Mouse (Mus musculus) gastrocnemius, postnatal 14 days (tissue): ENCODE measurements around the gene Cnr1. TPM values are rescaled to one million over a fixed set of nuclear protein-coding genes. Genes with fewer than 3 reads are reported as not detected.
A peak's percentile ranks its signal among the peaks of the same experiment; 100 is the strongest.

Experiments
- DNase-seq: peaks from one replicate; pipeline ENCODE4 v3.0.0; 2021; ENCODE audit warnings: mixed read lengths
- intact Hi-C: fragments of 180-260 bp; cut with DNase I; formaldehyde crosslinking; loops from one replicate; pipeline ENCODE4 v1.15.1; 2025; ENCODE audit warnings: low total_unique reads
- long read RNA-seq, 2 experiments: library from polyadenylated mRNA; stranded (forward); transcript quantifications; one replicate each; pipeline ENCODE4 v2.0.0; 2021
- total RNA-seq, 2 experiments: library from RNA; stranded (reverse); gene quantifications; 2 replicates each; pipeline ENCODE4 v1.2.3; 2021

Gene Cnr1
- total RNA-seq = 1 to 10 TPM; 1.8 to 2.1 TPM
- long read RNA-seq, experiment 1 = 0 reads
- long read RNA-seq, experiment 2 = 0 reads

- peak; percentile 75 for DNase-seq
- intact Hi-C loops = loop anchor here (10.0 kb wide), 1 partner anchor 300 kb away; no protein-coding TSS in a partner anchor
These were observed at the start of gene Cnr1 for GRCm38 (mm10) chr4:33924234-33924888. Gene Cnr1, plus strand, starts transcription at chr4:33924593.

GRCm38 (mm10) chr4:33879944-33880343 lies 44.4 kb upstream of the Cnr1 start:
- no peak for DNase-seq
- intact Hi-C loops = no loop called here

DNA sequence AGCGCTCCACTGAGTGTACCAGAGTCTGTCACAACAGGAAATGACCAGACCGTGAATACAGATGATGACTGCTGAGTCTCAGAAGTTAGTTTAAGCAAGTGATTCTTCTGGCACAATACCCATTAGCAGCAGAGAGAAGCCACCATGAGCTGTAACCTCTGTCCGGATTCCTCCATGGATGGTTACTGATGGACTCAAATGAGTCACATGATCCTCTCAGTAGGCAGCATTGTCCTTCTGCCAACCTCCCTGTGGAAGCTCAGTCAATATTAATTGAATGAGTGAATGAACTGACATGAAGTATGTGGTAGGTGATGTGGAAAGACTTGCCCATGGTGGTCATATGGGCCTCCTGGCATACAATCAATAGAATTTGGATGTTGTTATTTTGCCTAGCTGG lies 38.4 kb upstream of the Cnr1 start:
- intact Hi-C loops = no loop called here
- DNase-seq = no peak

DNA sequence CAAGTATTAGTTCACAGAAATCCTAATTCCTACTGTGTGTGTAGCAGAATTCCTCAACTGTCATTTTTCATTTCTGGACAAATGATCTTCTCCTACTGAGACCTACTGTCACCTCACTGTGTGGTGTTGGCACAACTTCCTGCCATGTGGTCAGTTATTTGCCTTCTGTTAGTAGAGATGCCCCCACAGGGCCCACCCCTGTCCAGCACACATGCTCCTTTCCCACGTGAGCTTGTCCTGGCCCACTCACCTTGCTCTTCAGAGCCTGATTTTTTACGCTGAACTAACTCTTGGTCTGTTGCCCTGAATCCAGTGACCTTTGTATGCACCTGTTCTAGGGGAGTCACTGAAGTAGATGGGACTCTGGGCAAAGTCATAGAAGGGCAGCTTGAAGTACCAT lies 34.4 kb upstream of the Cnr1 start:
- no peak for DNase-seq
- intact Hi-C loops = no loop called here

DNA sequence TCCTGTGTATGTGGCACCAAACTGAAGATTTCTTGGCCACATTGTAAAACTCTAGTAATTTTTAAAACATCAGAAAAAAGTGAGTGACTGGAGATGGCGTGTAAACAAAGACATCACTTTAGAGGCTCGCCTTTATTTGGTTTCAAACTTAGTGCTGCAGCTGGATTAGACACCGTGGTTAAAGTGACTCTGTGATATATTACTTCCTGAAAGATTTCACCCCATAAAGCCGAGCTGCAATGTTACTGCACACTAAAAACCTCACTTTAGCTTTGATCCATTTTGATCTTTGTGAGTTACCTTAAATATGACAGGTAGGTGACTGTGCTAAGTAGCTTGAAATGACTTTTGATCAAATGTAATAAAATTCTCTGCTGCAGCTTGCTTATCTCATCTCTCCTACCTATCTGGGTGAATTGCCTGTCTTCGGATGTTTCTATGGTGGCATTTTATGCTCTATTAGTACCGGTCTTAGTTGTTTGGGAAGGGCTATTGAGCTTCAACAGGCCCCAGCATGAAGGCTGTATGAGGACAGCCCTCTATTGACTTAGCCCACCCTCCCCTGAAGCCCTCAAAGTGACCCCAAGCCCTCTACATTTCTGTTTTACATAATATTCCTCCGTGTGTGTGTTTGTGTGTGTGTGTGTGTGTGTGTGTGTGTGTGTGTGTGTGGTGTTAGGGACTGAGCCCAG lies 32.1 kb upstream of the Cnr1 start:
- DNase-seq = no peak
- intact Hi-C loops = no loop called here

DNA sequence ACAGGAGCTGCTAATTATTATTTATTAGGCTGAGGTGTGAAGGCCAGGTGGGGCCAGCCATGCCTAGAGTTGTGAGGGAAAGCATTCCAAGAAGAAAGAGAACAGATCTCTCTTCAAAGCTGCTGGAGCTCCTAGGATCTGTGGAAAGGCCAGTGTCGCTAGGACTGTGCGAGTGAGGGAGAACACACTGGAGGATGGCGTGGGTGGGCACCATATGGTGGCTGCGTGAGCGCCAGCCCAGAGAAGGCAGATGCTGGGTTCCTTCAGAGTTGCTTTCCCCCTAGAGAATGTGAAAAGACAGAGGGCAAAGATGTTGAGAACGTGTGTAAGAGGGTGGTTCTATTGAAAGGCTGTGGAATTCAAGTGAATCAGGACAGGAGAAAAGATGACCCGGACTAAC lies 30.6 kb upstream of the Cnr1 start:
- DNase-seq = no peak
- intact Hi-C loops = no loop called here

- DNase-seq = no peak
- intact Hi-C loops = no loop called here
These were observed 29.3 kb upstream of the Cnr1 start for GRCm38 (mm10) chr4:33895046-33895445.

GRCm38 (mm10) chr4:33895491-33895890 lies 28.9 kb upstream of the Cnr1 start:
- intact Hi-C loops = no loop called here
- no peak for DNase-seq

DNA sequence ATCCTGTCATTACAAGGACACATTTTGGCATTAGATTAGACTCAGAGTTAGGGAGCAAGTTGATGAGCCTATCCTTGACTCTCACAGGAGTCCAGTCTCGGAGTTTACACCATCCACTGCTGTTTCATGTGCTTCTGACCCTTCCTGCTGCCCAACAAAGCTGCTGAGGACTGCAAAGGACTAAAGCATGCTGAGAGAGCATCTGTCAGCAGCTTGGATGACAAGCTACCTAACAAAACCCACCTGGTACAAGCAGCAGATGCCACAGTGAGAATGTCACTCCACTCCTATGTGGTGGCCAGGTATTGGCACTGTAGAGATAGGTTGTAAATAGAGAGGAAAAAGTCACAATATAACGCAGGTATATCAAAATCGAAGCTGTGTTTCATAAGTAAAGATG lies 22.7 kb upstream of the Cnr1 start:
- no peak for DNase-seq
- intact Hi-C loops = no loop called here

DNA sequence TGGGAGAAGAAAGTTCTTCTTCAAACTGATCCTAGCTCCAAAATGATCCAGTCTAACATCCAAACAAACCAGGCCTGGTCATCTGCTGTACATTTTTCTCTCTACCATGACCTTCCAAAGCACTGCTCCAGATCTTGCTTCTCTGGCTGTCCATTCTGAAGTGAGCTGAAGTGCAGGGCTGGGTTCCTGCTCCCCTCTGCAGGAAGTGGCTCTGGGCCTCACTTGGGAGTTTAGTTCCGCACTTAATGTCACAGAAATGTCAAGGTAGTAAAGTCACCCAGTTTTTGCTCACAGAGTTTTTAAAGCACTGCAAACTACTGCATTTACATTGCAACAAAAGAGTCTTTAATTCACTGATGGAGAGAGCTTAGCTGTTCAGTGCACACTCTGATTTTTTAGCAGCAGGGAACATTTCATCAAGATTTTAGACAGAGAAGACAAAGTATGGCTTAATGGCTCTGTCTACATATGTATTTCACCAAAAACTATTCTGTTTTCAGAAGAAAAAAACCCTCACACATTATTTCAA lies 20.5 kb upstream of the Cnr1 start:
- no peak for DNase-seq
- intact Hi-C loops = no loop called here

DNA sequence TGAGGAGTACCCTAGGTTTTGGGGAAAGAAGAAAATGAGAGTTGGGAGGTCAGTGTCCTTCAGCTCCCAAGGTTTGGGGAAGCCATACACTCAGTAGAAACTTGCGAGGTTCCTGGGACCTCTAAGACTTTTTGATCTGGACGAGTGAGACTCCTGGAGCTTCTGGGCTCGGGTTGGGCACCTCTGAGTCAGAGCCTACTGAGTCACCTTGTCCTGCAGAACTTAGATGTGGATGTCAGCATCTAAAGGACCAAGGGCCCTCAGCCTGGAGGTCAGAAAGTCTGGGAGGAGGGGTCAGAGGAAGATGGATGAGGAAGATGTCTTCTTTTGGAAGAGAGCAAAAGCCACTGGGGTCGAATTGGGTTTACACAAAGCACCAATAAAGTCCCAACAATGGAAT lies 19.6 kb upstream of the Cnr1 start:
- intact Hi-C loops = no loop called here
- no peak for DNase-seq

DNA sequence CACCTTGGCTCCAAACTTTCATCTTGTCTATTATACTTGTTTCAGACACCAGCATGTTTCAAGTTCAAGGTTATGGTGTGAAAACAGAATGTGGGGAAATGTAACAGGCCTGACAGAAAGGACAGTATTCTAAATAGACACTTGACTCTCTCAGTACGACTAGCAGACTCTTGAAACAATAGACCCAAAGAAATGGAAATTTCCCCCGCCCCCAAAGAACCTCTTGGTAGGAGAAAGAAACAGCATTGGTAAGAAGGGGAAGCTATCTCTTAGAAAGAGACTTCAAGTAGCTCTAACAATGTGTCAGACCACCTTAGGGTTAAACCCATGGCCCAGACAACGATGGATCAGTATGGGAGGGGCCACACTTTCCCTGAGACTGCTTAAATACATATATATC lies 15.6 kb upstream of the Cnr1 start:
- intact Hi-C loops = no loop called here
- no peak for DNase-seq

- DNase-seq = no peak
- intact Hi-C loops = no loop called here
These were observed 8.7 kb upstream of the Cnr1 start for GRCm38 (mm10) chr4:33915730-33916129.

DNA sequence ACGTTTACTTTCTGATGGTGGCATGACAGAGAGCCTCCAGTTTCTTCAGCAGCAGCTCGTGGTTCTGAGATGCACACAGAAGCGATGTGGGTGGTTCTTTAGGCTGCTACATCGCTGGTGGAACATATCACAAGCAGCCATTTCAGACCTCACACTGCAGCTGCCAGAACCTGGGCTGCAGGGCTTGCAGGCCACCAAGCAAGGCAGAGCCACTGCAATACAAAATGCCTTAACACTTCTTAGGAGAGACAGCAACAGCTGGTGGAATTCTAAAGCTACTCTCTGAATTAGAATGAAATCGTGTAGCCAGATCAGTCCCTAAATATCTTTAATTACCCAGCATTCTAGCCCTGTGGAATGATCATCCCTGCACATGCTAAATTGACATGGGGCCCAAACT lies 3.6 kb upstream of the Cnr1 start:
- intact Hi-C loops = loop anchor here (10.0 kb wide), 1 partner anchor 304 kb away; no protein-coding TSS in a partner anchor
- DNase-seq = no peak

GRCm38 (mm10) chr4:33923151-33923760 lies 1.1 kb upstream of the Cnr1 start:
- intact Hi-C loops = loop anchor here (10.0 kb wide), 1 partner anchor 302 kb away; no protein-coding TSS in a partner anchor

DNA sequence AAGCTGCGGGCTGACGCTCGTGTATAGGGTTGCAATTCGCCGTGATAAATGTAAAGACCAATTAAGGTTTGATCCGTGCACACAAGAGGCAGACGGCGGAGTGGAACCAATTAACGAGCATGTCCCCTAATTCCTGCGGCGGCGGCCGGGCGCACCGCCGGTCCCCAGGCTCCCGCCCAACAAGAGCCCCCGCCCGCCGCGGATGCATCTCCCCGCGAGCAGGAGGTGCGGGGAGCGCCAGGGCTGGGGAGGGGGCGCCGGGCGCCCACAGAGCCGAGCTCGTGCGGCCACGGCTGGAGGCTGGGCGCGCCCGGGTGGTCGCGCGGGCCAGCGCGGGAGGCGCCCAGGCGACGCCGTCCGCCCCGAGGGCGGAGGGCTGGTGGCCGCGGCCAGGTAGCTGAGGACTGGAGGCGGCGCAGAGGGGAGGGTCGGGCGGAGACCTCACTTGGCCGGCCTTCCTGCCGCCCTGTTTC lies 596 bp upstream of the Cnr1 start:
- intact Hi-C loops = loop anchor here (10.0 kb wide), 1 partner anchor 301 kb away; no protein-coding TSS in a partner anchor
- peak; percentile 12 for DNase-seq

More at GRCm38 (mm10) chr4:33923151-33923760, 1.1 kb upstream of the Cnr1 start:
- DNase-seq = no peak

DNA sequence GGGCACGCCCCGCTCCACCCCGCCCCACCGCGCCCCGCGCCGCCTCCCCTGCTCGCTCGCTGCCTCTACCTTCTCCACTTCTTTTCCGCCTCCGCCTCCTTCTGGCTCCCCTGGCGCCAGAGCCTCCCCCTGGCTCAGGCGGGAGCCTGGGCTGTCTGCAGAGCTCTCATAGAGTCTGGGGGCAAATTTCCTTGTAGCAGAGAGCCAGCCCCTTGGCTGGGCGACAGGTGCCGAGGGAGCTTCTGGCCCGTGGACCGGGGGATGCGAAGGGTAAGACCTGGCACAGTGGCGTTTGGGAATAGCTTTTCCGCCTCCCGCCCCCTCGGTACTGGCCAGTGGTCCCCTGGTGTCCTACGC lies 474 bp downstream of the Cnr1 start:
- no peak for DNase-seq
- intact Hi-C loops = loop anchor here (10.0 kb wide), 1 partner anchor 300 kb away; no protein-coding TSS in a partner anchor

DNA sequence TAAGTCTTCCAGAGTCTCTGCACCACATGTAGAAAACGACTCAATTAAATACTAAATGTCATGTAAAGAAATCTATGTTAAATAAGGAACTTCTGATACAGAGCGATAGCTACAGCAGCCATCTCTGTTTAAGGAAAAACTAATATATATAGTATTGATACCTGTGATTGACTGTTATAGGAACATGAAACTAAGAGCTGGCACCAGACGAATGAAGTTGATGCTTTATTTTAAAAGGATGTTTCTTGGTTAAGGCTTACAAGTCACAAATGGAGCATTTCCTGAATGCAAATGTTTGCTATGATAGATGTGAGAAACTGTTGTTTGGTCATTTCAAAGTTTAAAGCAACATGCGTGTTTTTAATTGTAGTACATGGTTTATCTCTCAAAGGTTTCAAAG lies 1.1 kb downstream of the Cnr1 start:
- DNase-seq = no peak
- intact Hi-C loops = loop anchor here (10.0 kb wide), 1 partner anchor 299 kb away; no protein-coding TSS in a partner anchor

DNA sequence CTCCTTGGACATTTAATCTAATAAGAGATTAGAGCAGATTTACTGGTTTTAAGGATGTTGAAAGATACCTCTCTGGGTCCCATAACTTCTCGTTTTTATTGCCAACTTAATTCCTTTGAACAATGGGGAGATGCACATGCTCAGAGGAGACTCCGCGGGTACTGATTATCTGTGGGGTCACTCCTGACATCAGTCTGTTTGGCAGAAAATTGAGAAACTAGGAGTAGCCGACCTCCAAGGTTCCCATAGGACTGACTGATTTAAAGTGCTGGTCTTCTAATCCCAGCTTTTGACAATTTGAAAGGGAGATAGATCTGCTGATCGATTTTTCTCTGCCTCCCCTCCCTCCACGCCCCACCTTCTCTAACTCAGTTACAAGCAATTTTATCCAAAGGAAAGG lies 1.6 kb downstream of the Cnr1 start:
- no peak for DNase-seq
- intact Hi-C loops = loop anchor here (10.0 kb wide), 1 partner anchor 299 kb away; no protein-coding TSS in a partner anchor

DNA sequence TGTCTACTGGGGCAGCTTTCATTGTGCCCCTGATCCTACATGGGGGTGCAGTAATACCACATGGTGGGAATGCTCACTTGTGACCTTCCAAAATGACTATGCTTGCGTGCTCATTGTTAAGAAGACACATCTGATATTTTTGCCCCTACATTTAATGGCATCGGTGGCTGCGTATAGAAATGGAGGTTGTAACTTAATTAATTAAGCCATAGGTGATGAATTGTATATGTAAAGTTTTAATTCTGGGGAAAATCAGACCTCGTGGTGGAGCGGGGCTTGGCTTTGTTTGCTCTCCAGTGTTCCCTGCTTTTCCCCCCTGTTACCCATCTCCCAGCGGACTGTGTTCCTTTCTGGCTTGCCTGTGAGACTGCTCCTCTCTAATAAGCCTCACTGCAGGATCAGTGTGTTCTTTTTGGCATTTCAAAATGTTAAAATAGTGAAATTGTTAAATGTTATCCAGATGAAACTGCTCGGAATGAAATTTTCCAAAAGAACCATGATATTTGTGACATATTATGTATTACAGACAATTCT lies 2.4 kb downstream of the Cnr1 start:
- intact Hi-C loops = loop anchor here (10.0 kb wide), 1 partner anchor 298 kb away; no protein-coding TSS in a partner anchor
- DNase-seq = no peak
